Mouse (Mus musculus): ENCODE measurements around the gene Klc2.
"Not testable (repeated sequence)": the region's sequence is repeated elsewhere in the genome, so short reads cannot be mapped to it uniquely, and the experiment has no call there.

Klc2 gene

GRCm38 (mm10) chr19:5106074-5106473 is 12.3 kb downstream of the Klc2 start:
- DNase-seq (ENCODE audit: low read depth, low spot score), result no peak

- peak; percentile 65 for DNase-seq (ENCODE audit: low read depth, low spot score)
Measured at GRCm38 (mm10) chr19:5098363-5099143, 19.8 kb downstream of the Klc2 start, which contains the start of gene Cnih2. TSS of gene Cnih2 (minus strand) at chr19:5098521.

DNA sequence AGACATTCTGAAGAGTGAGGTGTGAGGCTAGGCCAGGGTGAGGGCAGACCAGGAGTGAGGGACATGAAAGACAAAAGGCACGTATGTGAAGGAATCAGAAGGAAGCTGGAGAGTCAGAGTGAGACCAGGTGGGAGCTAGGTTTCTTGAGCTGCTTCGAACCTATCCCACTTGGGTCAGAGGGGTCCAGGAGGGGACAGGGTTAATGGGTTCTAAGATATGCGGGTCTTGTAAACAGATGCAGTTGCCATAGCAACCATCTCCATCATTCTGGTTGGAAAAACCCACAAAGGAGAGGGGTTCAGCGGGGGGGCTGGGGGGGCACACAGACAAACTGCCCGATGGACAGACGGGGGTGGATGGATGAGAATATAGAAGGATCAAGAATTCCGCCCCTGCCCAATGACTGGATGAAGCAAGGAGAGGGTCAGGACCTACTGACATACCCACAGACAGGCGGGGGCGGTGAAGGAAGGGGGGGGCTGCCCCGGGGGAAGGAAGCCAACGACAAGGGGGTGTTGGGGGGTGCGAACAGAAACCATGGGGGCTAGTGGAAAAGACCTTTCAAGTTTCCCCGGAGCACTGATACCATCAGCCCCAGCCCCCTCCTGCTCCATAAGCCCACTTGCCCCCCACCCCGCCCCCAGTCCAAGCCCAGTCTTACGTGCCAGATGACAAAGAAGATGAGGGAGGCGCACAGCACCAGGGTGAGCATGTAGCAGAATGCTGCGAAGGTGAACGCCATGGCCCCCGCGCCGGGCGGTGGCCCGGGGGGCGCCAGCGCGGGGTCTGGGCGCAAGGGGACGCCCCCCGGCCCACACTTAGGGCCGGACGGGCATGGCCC is 20.6 kb downstream of the Klc2 start:
- peak; percentile 32 for DNase-seq (ENCODE audit: low read depth, low spot score)

GRCm38 (mm10) chr19:5095887-5096474 is 22.4 kb downstream of the Klc2 start:
- DNase-seq (ENCODE audit: low read depth, low spot score), result no peak

- DNase-seq (ENCODE audit: low read depth, low spot score), result no peak
Measured at GRCm38 (mm10) chr19:5094746-5095417, 23.5 kb downstream of the Klc2 start.

- peak; percentile 86 for DNase-seq (ENCODE audit: low read depth, low spot score)
Measured at GRCm38 (mm10) chr19:5094243-5094632, 24.1 kb downstream of the Klc2 start.

- DNase-seq (ENCODE audit: low read depth, low spot score), result peak; percentile 2
Measured at GRCm38 (mm10) chr19:5093481-5094242, 24.7 kb downstream of the Klc2 start.

- DNase-seq (ENCODE audit: low read depth, low spot score), result no peak
Measured at GRCm38 (mm10) chr19:5092083-5092482, 26.3 kb downstream of the Klc2 start.

- DNase-seq (ENCODE audit: low read depth, low spot score), result peak; percentile 2
Measured at GRCm38 (mm10) chr19:5089324-5089723, 29.0 kb downstream of the Klc2 start.

DNA sequence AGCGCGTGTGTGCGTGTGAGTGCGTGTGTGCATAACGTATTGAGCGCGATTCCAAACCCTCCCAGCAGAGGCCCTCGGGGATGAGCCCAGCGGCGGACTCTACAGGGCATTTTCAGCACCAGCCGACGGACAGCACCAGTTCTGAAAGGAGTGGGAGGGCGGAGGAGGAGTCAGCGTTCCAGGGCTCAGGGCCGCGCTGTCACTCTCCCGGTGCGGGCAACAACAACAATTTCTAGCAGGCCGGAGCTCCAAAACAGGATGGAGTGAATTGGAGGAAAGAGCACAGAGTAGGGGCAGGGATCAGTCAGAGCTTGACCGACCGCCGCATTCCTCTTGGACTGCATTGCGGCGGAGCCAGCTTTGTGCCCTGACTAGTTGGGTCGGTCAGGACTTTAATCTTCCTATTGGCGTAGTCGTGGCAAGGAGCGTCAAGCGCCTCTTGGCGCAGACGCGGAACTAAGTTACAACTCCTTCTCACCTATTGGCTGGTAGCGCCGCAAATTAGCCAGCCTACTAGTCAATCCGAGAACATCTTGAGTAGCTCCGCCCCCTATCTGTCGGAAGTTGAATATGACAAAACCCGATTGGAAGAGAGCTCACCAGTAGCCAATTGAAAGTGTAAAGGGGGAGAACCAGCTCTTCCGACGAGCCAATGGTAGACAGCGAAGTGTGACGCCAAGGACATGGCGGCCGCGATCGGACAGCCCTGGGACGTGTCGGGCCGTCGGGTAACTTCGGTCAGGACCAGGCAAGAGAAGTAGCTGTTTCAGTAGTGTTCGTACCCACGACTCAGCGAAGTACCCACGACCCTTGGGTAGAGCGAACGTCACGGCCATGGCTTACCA is 30.3 kb downstream of the Klc2 start, which contains the start of gene Yif1a:
Gene Yif1a (plus strand): TSS at position 655 of the 845 bp plus-strand sequence.
- DNase-seq (ENCODE audit: low read depth, low spot score), result peak; percentile 99

- not testable (repeated sequence) for DNase-seq (ENCODE audit: low read depth, low spot score)
Measured at GRCm38 (mm10) chr19:5086533-5086932, 31.8 kb downstream of the Klc2 start.

DNA sequence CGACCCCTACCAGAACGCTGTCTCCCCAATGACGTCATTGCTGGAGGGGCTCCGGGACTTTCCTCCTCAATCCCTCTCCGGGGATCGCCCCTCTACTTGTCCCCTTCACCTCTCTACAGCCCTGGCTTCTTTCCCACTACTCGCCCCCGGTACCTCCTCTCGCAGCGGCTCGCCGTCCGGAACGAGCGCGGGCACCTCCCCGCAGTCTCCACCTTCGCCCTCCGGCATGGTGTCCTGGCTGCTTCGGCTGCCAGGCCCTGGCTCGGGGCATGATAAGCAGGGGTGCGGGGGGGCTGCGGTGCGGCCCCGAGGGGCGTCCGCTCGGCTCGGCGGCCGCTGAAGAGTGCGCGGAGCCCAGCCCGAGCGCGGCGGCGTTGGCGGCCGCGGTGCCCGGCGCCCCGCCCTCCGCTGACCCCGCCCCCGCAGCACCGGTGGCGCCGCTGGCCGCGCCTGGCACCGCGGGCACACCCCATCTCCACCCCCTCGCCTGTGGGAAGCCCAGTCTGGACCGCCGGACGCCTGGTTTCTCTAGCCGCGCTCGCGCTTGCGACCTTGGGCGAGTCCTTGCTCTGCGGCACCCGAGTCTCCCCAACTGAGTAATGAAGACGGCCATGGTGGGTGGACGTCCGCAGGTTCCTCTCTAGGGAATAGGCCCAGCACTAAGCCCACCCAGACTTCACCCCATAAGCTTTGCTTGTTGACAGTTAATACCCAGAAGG is 33.1 kb downstream of the Klc2 start, which contains the start of gene Tmem151a:
Gene Tmem151a (minus strand): TSS at position 387 of the 719 bp plus-strand sequence.
- peak; percentile 36 for DNase-seq (ENCODE audit: low read depth, low spot score)

GRCm38 (mm10) chr19:5084834-5085144 is 33.6 kb downstream of the Klc2 start:
- no peak for DNase-seq (ENCODE audit: low read depth, low spot score)

DNA sequence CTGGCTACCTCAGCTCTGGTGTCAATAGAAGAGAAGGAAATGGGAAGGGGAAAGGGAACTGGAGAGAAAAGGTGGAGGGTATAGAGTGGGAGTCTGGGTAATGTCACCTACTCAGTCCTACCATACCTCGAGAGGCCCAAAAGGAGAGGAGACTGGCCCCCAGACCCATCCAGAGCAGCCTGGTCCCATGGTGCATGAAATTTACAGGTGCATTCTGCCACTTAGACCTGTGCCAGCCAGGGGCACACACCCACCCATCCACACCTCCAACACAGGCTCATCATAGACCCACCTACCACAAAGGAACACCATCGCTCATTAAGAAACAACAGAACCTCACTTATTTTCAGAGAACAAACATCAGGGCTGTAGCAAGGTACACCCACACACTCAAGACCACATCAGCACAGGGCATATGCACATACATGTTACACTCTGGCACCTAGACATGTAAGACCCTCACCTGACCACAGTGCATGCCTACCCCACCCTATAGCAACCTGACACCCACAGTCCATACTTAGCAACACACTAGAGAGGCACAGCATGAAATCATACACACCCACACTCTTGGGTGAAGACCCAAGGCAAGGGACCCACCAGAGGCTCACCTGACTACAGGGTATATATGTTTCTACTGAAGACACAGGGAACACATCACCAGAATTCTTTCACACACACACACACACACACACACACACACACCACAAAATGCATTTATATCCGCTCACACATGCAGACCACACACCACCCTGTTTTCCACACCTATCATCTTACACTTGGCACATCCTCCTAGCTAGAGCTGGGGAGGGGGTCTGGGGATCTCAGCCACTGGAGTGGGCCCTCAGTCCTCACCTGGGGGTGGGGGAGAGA is 34.2 kb downstream of the Klc2 start:
- peak; percentile 8 for DNase-seq (ENCODE audit: low read depth, low spot score)

DNA sequence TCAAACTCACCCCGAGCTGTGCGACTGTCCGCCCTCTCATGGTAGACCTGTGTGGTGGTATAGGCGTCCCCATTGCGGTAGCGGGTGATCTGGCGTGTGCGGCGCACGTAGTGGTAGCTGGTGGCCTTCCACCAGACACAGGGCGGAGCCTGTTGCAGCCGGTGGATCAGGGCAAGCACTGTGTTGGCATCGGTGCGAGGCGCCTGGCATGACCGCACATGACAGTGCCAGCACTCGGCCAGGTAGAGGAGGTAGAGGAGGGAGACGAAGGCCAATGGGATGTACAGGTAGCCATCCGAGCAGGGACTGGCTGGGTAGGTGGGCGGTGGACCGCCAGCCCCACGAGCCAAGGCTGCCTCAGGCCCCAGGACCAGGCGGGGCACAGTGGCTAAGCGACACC is 35.8 kb downstream of the Klc2 start:
- DNase-seq (ENCODE audit: low read depth, low spot score), result no peak

DNA sequence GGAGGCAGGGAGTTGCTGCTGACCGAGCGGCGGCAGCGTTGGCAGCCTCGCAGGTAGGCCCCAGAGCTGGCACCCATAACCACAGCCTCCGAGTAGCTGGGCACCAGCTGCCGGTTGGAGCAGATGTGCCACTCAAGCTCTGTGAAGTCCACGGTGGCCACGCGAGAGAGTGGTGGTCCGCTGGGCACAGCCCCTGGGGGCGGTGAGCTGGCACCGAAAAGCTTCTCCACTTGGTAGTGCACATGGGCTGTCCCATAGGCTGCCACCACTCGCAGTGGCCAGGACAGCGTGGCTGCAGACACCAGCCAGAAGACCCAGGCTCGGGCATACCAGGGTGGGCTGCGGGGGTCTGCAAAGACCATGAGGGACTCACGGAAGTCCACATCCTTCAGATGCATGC is 36.4 kb downstream of the Klc2 start:
- DNase-seq (ENCODE audit: low read depth, low spot score), result no peak

DNA sequence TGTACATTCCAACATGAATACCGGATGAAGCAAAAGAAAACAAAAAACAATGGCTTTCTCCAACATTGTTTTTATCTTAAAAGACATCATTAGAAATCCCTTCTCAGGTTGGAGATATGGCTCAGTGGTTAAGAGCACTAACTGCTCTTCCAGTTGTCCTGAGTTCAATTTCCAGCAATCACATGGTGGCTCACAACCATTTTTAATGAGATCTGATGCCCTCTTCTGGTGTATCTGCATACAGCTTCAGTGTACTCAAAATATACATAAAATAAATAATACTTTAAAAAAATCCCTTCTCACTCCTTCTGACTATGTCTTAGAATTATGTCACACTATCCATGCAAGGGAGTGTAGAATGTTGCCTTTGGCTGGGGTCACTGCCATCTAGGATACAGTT is 39.1 kb downstream of the Klc2 start:
- no peak for DNase-seq (ENCODE audit: low read depth, low spot score)

DNA sequence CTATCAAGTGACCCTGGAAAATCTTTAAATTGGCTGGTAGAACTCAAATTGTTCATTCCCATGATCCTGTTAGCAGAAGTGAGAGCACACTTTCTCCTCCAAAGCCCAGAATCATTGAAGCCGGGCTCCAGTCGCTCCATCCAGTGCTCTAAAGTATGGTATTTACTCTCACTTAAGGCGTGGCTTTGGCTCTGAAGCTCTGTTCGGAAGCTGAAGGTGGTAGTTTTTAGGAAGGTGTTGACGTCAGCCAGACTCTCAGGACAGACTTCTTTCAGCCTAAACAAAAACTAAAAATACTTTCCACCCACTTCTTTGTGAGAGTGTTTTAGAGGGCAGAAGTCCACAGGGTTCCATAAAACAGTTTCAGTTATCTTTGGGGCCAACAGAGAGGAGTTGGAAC is 44.8 kb downstream of the Klc2 start:
- DNase-seq (ENCODE audit: low read depth, low spot score), result no peak

Measured in CD4-positive helper T cell, adult 2 months (primary cell).